Mouse (Mus musculus) stomach, postnatal 0 days (tissue): ENCODE measurements at regions not wholly inside any gene's neighbourhood (a gene's known extent, or its start where the extent isn't known, plus 50 kb on each side); places are given as distances from the start of the nearest gene placed in this dataset.

ENCODE experiments used
- CTCF ChIP-seq: IDR thresholded peaks from 2 replicates; pipeline ENCODE4 v1.5.1; 2016; ENCODE audit warnings: antibody characterized with exemption, low read depth, mild to moderate bottlenecking, moderate library complexity
- EP300 ChIP-seq: optimal IDR thresholded peaks from 2 replicates; pipeline ENCODE3; 2016; ENCODE audit warnings: antibody characterized with exemption

- TF ChIP-seq CTCF: no peak
- TF ChIP-seq EP300: no peak
Measured at GRCm38 (mm10) chr16:9354331-9355030, 524.6 kb downstream of the 1810013L24Rik start.
